Mouse (Mus musculus): ENCODE measurements at regions not wholly inside any gene's neighbourhood (a gene's known extent, or its start where the extent isn't known, plus 50 kb on each side); places are given as distances from the start of the nearest gene placed in this dataset.

GRCm38 (mm10) chr4:137128152-137128551 is 79.6 kb upstream of the Zbtb40 start:
- Histone ChIP-seq H3K27me3 (0 out of 2 replicates have a peak, but pooled peaks cover 9% of the 10 kb centered on the region), H3K27ac (peak overlapping the region; percentile 60), H3K4me3 (replicated peaks) (no peak overlapping the region), H3K9ac (no peak overlapping the region), H3K4me1 (no peaks in the 10 kb centered on the region), H3K9me3 (no peaks in the 10 kb centered on the region), H3K4me2 (no peak overlapping the region), H3K36me3 (replicated peaks) (no peaks in the 10 kb centered on the region)
- ATAC-seq (ENCODE audit: low FRiP score): peak; percentile 6; the same call in 1 of the 2 replicates
- 60% methylated on average over 15 of the region's 15 CpGs for WGBS

DNA sequence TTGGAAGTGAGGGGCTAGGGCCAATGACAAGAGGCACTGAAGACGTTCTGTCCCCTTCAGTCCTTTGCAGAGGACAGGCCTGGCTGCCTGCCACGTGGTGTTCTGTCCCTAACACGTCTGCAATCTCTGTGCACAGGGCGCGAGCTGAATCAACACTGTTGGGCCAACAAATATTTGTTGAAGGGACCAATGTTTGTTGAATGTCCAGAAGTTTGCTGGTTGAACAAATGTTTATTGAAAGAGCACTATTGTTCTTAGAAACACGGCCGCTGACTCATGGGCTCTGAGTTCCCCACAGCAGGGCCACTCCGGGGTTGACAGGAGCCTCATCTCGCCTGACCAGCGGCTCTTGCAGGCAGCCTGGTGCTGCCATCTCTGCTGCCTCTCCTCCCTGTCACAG is 73.1 kb upstream of the Zbtb40 start:
- Histone ChIP-seq H3K4me2 (no peak overlapping the region), H3K27ac (no peak overlapping the region), H3K9me3 (no peaks in the 10 kb centered on the region), H3K27me3 (peaks cover 17% of the 10 kb centered on the region), H3K9ac (no peak overlapping the region), H3K4me3 (replicated peaks) (no peak overlapping the region), H3K4me1 (peaks cover 16% of the 10 kb centered on the region), H3K36me3 (replicated peaks) (no peaks in the 10 kb centered on the region)
- WGBS: 63% methylated on average over 10 of the region's 10 CpGs
- ATAC-seq (ENCODE audit: low FRiP score): no peak

DNA sequence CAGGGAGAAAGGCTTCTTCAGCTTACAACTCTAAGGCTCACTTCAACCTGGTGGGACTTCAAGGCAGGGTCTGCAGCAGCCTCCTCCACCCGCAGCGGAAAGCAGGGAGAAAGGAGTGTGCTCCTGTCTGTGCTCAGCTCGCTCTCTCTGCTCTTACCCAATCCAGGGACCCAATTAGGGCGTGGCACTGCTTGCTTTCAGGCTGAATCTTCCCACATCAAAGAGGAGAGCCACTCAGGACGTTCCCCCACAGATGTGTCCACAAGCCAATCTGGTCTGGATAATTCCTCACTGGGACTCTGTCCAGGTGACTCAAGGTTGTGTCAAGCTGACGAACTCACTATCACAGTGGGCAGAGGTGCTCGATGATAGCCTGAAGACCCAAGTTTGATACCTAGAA is 72.0 kb upstream of the Zbtb40 start:
- WGBS: 66% methylated on average over 7 of the region's 7 CpGs
- peaks cover 21% of the 10 kb centered on the region for H3K27me3 ChIP-seq
- H3K4me3 ChIP-seq (replicated peaks): no peak overlapping the region

DNA sequence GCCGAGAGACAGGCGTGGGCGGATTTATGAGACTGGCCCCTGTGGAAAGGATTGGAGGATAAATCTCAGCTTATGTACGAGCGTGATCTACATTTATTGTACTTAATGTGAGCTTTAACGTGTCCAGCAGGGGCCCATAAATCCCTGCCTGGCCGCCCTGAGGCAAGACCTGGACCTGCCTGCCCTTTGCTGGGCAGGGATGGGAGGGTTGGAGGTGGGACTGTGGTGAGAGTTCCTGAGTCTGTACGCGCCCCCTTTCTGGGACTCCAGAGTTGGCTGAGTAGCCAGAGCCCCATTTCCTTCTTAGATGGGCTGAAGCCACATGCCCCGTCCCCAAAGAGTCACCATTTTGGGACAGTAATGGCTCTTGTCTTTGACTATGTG is 69.7 kb upstream of the Zbtb40 start:
- Histone ChIP-seq H3K4me3 (replicated peaks) (peak overlapping the region; percentile 36), H3K4me1 (peaks cover 16% of the 10 kb centered on the region), H3K27me3 (peaks cover 21% of the 10 kb centered on the region), H3K9ac (peak overlapping the region; percentile 33; the same call in 1 of the 2 replicates), H3K27ac (no peak overlapping the region), H3K4me2 (peak overlapping the region; percentile 63), H3K36me3 (replicated peaks) (no peaks in the 10 kb centered on the region), H3K9me3 (no peaks in the 10 kb centered on the region)
- WGBS: 15% methylated on average over 10 of the region's 10 CpGs
- ATAC-seq (ENCODE audit: low FRiP score): no peak; the same call in 1 of the 2 replicates

More for the DNA sequence above, 72.0 kb upstream of the Zbtb40 start:
- peaks cover 16% of the 10 kb centered on the region for H3K4me1 ChIP-seq
- no peak for ATAC-seq (ENCODE audit: low FRiP score)
- H3K9me3 ChIP-seq: no peaks in the 10 kb centered on the region
- no peak overlapping the region for H3K4me2 ChIP-seq
- no peaks in the 10 kb centered on the region for H3K36me3 ChIP-seq (replicated peaks)
- no peak overlapping the region for H3K9ac ChIP-seq
- H3K27ac ChIP-seq: no peak overlapping the region

DNA sequence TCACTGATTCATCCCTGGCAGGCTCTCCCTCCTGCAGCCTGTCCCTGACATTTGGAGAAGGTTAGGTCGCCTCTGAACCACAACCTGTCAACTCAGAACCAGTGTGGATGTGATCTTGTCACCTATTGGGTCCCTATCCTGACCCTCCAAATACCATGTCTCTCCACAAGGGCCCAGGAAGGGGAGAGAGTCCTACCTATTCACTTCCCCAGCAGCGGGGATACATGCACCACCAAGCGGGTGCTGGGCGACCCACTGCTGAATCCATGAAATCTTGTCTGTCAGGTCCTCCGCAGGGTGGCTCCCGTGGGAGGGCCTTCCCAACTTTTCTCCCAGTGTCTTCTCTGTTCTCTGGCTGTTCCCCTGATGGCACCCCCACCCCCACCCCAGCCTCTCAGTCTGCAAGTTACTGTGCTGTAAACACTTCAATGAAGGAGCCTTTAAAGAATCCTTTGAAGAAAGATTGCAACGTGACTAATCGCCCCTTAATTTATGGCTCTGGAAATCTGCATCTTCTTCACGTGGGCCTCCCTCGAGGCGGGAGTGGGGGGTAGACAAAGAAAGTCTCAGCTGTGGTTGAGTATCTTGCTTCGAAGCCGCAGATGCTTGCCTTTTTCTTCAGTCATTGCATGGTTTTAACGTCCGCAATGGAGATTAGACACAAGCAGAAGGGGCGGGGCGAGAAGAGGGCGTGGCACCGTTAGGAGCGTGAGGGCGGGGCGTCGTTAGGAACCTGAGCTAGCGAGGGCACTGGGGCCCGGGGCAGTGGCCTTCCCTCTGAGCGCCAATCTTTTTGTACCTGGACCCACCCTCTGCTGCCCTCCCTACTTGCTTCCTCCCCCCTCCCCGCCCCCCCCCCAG is 69.1 kb upstream of the Zbtb40 start:
- Histone ChIP-seq H3K9me3 (no peaks in the 10 kb centered on the region), H3K9ac (peak overlapping the region; percentile 33; the same call in 1 of the 2 replicates), H3K4me1 (peaks cover 16% of the 10 kb centered on the region), H3K27ac (0 out of 2 replicates have a peak overlapping the region, but pooled peaks have one; percentile 25), H3K4me2 (peak overlapping the region; percentile 63), H3K4me3 (replicated peaks) (peak overlapping the region; percentile 36), H3K27me3 (peaks cover 21% of the 10 kb centered on the region), H3K36me3 (replicated peaks) (no peaks in the 10 kb centered on the region)
- ATAC-seq (ENCODE audit: low FRiP score): peak; percentile 71; the same call in 1 of the 2 replicates
- 2% methylated on average over 25 of the region's 27 CpGs for WGBS

GRCm38 (mm10) chr4:137115062-137115461 is 66.5 kb upstream of the Zbtb40 start:
- H3K4me1 ChIP-seq: peaks cover 16% of the 10 kb centered on the region
- no peak overlapping the region for H3K27ac ChIP-seq
- H3K4me2 ChIP-seq: no peak overlapping the region
- WGBS: 90% methylated on average over 14 of the region's 14 CpGs
- H3K4me3 ChIP-seq (replicated peaks): no peak overlapping the region
- peaks cover 15% of the 10 kb centered on the region for H3K27me3 ChIP-seq
- H3K36me3 ChIP-seq (replicated peaks): no peaks in the 10 kb centered on the region
- H3K9me3 ChIP-seq: no peaks in the 10 kb centered on the region
- no peak for ATAC-seq (ENCODE audit: low FRiP score)
- no peak overlapping the region for H3K9ac ChIP-seq

DNA sequence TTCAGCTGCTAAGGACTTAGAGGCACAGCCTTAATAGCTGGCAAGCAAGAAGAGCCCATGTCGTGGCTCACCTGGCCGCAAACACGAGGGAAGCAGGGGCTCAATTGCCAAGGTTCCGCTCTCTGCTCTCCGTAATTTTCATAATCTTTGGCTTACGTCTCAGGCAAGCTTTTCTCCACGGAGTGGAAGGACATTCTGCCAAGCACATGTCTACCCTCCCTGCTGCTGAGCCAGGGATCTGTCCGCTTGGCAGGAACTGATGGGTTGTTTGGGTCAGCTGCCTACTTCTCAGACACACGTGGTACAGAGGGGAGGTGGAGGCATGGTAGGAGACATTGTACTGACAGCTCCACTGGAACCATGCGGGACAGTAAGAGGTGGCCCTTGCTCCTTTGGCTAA is 61.7 kb upstream of the Zbtb40 start:
- H3K4me1 ChIP-seq: no peaks in the 10 kb centered on the region
- H3K36me3 ChIP-seq (replicated peaks): no peaks in the 10 kb centered on the region
- no peak for ATAC-seq (ENCODE audit: low FRiP score)
- H3K27me3 ChIP-seq: no peaks in the 10 kb centered on the region
- 80% methylated on average over 10 of the region's 10 CpGs for WGBS
- H3K27ac ChIP-seq: no peak overlapping the region
- no peak overlapping the region for H3K9ac ChIP-seq
- no peak overlapping the region for H3K4me3 ChIP-seq (replicated peaks)
- no peak overlapping the region for H3K4me2 ChIP-seq
- H3K9me3 ChIP-seq: no peaks in the 10 kb centered on the region

DNA sequence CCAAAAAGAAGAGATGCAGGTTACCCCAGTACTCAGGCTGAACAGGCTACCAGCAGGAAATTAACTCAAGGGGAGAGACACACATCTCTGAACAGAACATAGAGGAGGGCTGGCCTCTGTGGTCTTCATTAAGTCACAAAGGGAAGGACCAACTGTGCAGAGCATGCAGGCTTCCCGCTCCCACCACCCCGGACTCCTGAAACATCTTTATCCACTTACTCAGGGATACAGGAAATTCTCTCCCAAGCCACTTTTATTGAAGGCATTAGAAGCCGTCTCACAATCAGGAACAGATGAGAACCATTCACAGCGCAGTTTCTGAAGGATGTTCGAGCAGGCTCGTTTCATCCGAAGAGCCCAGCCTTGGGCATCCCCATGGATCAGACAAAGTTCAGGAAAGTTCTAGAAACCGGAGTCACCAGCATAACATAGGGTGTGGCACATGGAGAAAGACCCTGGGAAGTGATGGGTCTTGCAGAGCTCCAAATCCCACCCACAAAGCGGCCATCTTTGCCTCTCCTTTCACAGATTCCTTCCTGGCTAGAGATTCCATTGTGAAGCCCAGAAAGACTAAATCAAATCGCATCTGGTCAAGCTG is 55.9 kb upstream of the Zbtb40 start:
- H3K4me3 ChIP-seq (replicated peaks): no peak overlapping the region
- no peak for ATAC-seq (ENCODE audit: low FRiP score)
- WGBS: 78% methylated on average over 10 of the region's 10 CpGs
- H3K36me3 ChIP-seq (replicated peaks): no peaks in the 10 kb centered on the region
- no peaks in the 10 kb centered on the region for H3K4me1 ChIP-seq
- no peak overlapping the region for H3K9ac ChIP-seq
- no peak overlapping the region for H3K4me2 ChIP-seq
- H3K27ac ChIP-seq: no peak overlapping the region
- no peaks in the 10 kb centered on the region for H3K9me3 ChIP-seq
- no peaks in the 10 kb centered on the region; the same call in 1 of the 2 replicates for H3K27me3 ChIP-seq

GRCm38 (mm10) chr4:137101169-137101568 is 52.6 kb upstream of the Zbtb40 start:
- 89% methylated on average over 12 of the region's 12 CpGs for WGBS
- no peak for ATAC-seq (ENCODE audit: low FRiP score)
- H3K4me3 ChIP-seq (replicated peaks): no peak overlapping the region
- H3K36me3 ChIP-seq (replicated peaks): no peaks in the 10 kb centered on the region
- H3K4me1 ChIP-seq: no peaks in the 10 kb centered on the region
- no peak overlapping the region for H3K4me2 ChIP-seq
- H3K9ac ChIP-seq: no peak overlapping the region
- H3K9me3 ChIP-seq: no peaks in the 10 kb centered on the region
- peaks cover 5% of the 10 kb centered on the region; the same call in 1 of the 2 replicates for H3K27me3 ChIP-seq
- H3K27ac ChIP-seq: no peak overlapping the region

- no peak overlapping the region for H3K4me2 ChIP-seq
- no peaks in the 10 kb centered on the region for H3K36me3 ChIP-seq (replicated peaks)
- WGBS: 95% methylated on average over 4 of the region's 4 CpGs
- no peak overlapping the region for H3K27ac ChIP-seq
- H3K4me3 ChIP-seq (replicated peaks): no peak overlapping the region
- no peak for ATAC-seq (ENCODE audit: low FRiP score)
- no peaks in the 10 kb centered on the region for H3K4me1 ChIP-seq
- no peaks in the 10 kb centered on the region for H3K9me3 ChIP-seq
- H3K27me3 ChIP-seq: peaks cover 5% of the 10 kb centered on the region; the same call in 1 of the 2 replicates
- no peak overlapping the region for H3K9ac ChIP-seq
Measured at GRCm38 (mm10) chr4:137100756-137101155, 52.2 kb upstream of the Zbtb40 start.
